Mouse (Mus musculus): ENCODE data around the gene Fn3k.

Gene Fn3k

GRCm38 (mm10) chr11:121451753-121452635 is 17.3 kb downstream of the Fn3k start, which contains the start of gene Tbcd:
Gene Tbcd, plus strand, starts transcription at chr11:121451949.
- peak; percentile 92 for DNase-seq (ENCODE audit: low spot score in 2 of 2)

GRCm38 (mm10) chr11:121457874-121458273 is 23.2 kb downstream of the Fn3k start:
- no peak for DNase-seq (ENCODE audit: low spot score in 2 of 2)

- DNase-seq (ENCODE audit: low spot score in 2 of 2), result no peak
Measured at GRCm38 (mm10) chr11:121467408-121467807, 32.7 kb downstream of the Fn3k start.

GRCm38 (mm10) chr11:121474831-121475230 is 40.1 kb downstream of the Fn3k start:
- no peak for DNase-seq (ENCODE audit: low spot score in 2 of 2)

GRCm38 (mm10) chr11:121475699-121476415 is 41.1 kb downstream of the Fn3k start:
- DNase-seq (ENCODE audit: low spot score in 2 of 2), result peak; percentile 18 to 39

- no peak for DNase-seq (ENCODE audit: low spot score in 2 of 2)
Measured at GRCm38 (mm10) chr11:121479476-121480203, 44.9 kb downstream of the Fn3k start.

GRCm38 (mm10) chr11:121481129-121481528 is 46.4 kb downstream of the Fn3k start:
- no peak for DNase-seq (ENCODE audit: low spot score in 2 of 2)

GRCm38 (mm10) chr11:121485882-121486281 is 51.2 kb downstream of the Fn3k start:
- no peak for DNase-seq (ENCODE audit: low spot score in 2 of 2)

- DNase-seq (ENCODE audit: low spot score in 2 of 2), result no peak
Measured at GRCm38 (mm10) chr11:121490651-121491050, 55.9 kb downstream of the Fn3k start.
